Mouse (Mus musculus) ES-E14 (cell line): ENCODE measurements at regions not wholly inside any gene's neighbourhood (a gene's known extent, or its start where the extent isn't known, plus 50 kb on each side); places are given as distances from the start of the nearest gene placed in this dataset.

Experiments
- DNase-seq: peaks from one replicate; pipeline ENCODE4 v3.0.0-alpha.2; 2013; ENCODE audit warnings: low read depth, low spot score
- H3K27ac ChIP-seq: 2 replicates; pipeline ENCODE4 v1.5.1; 2012; ENCODE audit warnings: low read depth, mild to moderate bottlenecking, low read length, moderate library complexity, mixed read lengths; ENCODE audit not compliant: poor library complexity, insufficient read depth, severe bottlenecking
- H3K36me3 ChIP-seq: 2 replicates; pipeline ENCODE4 v1.6.1; 2012; ENCODE audit warnings: mild to moderate bottlenecking, low read length, moderate library complexity, mixed read lengths; ENCODE audit not compliant: control insufficient read depth, poor library complexity, insufficient read depth, severe bottlenecking
- H3K4me1 ChIP-seq, 2 experiments: fragments of 150-350 bp in 1 of 2; sonication (generic) in 1 of 2; 2 replicates each; pipeline ENCODE4 v1.6.1; 2012; ENCODE audit warnings: low read length in 2 of 2, mild to moderate bottlenecking in 1 of 2, mixed read lengths in 1 of 2; ENCODE audit not compliant: control insufficient read depth in 2 of 2, insufficient read depth in 2 of 2, poor library complexity in 1 of 2
- H3K4me3 ChIP-seq, 2 experiments: fragments of 150-350 bp in 1 of 2; sonication (generic) in 1 of 2; 2 replicates each; pipeline ENCODE4 v1.5.1; 2012; ENCODE audit warnings: low read length in 2 of 2, low read depth in 1 of 2, mild to moderate bottlenecking in 1 of 2, mixed read lengths in 1 of 2; ENCODE audit not compliant: insufficient read depth in 1 of 2, poor library complexity in 1 of 2, severe bottlenecking in 1 of 2
- H3K9ac ChIP-seq: 2 replicates; pipeline ENCODE4 v1.6.1; 2012; ENCODE audit warnings: low read depth, mild to moderate bottlenecking, low read length, mixed read lengths; ENCODE audit not compliant: poor library complexity, insufficient read depth, severe bottlenecking
- H3K9me3 ChIP-seq: fragments of 150-350 bp; sonication (generic); 2 replicates; pipeline ENCODE4 v1.6.1; 2012; ENCODE audit warnings: low read depth, mild to moderate bottlenecking, low read length; ENCODE audit not compliant: control insufficient read depth, insufficient read depth
- CHD2 ChIP-seq: IDR thresholded peaks from 2 replicates; pipeline ENCODE4 v1.6.1; 2014; ENCODE audit warnings: mild to moderate bottlenecking, low read depth, low read length, inconsistent platforms
- HCFC1 ChIP-seq: IDR thresholded peaks from 2 replicates; pipeline ENCODE4 v1.6.1; 2012; ENCODE audit warnings: low read length, inconsistent platforms, borderline replicate concordance; ENCODE audit not compliant: insufficient read depth
- MAFK ChIP-seq: IDR thresholded peaks from 2 replicates; pipeline ENCODE4 v1.6.1; 2014; ENCODE audit warnings: mild to moderate bottlenecking, low read depth, low read length, inconsistent platforms; ENCODE audit not compliant: insufficient read depth
- ZC3H11A ChIP-seq: IDR thresholded peaks from 2 replicates; pipeline ENCODE4 v1.6.1; 2012; ENCODE audit warnings: low read depth, mild to moderate bottlenecking, inconsistent platforms, low read length, borderline replicate concordance
- ZNF384 ChIP-seq: IDR thresholded peaks from 2 replicates; pipeline ENCODE4 v1.6.1; 2012; ENCODE audit warnings: low read depth, low read length, inconsistent platforms
- in situ Hi-C, 2 experiments: fragments of 600-800 bp; cut with MboI; formaldehyde crosslinking; loops; one replicate each; pipeline ENCODE4 v1.15.1; 2025; ENCODE audit warnings: low sequenced_read_pairs in 2 of 2, inconsistent platforms in 1 of 2; ENCODE audit not compliant: unreplicated experiment in 2 of 2

DNA sequence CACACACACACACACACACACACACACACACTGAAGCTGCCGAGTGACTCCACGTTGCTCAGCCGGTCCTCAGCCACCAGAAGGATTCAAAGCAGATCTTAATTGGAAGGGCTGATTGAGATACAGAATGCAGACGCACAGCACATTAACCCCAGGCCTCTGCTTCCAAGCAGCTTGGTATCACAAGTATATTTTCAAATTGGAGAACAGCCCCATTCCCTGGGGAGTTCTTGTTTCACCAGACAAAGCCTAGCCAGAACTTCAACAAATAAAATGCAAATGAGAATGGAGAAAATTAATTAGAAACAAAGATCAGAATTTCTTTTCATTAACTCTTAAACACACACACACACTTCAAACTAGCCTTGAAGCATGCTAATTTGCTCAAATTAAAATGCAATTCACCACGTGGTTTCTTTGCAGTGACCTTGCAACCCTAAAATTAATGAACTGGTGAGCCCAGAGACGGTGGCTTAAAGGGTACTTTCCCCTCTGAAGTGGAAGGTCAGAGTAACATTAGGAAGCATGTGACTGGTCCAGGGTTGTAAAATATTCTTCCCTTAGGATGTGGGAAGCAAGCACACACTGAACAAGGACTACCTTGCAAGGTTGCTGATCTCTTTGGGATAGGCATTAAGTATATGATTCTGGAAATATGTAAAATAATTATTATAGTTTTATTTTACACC is 72.2 kb upstream of the Dapk1 start:
- Histone ChIP-seq H3K9me3 (no peaks in the 10 kb centered on the region), H3K27ac (no peak overlapping the region), H3K4me3 (no peak overlapping the region), H3K36me3 (no peaks in the 10 kb centered on the region), H3K4me1 (no peaks in the 10 kb centered on the region), H3K9ac (no peak overlapping the region)
- TF ChIP-seq CHD2 (no peak), MAFK (no peak), ZC3H11A (no peak), ZNF384 (no peak), HCFC1 (no peak)
- in situ Hi-C loops, result no loop called here
- no peak for DNase-seq

DNA sequence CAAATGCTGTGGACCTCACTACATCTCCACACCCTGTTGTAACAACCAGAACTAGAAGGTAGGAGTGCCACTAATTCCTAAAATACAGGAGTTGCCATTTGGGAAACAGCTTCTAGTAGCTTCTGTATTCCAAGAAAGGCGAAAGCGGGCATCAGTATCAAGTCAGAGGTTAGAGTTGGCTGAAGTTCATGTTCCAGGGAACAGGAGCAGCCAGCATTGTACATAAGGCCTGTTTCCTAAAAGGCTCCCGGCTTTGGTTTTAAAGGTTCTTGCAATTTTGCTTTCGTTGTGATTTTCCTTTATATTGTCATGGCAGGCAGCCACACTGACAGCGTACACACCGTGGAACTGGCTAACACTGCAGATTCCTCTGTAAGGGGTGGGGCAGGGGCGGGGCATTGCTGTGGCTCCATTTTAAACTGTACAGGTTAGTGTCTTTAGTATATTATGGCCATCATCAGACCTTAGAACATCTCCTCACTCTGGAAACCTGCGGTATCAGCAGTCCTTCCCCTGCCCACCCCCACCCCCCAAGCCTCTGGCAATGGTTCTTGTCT is 67.8 kb upstream of the Dapk1 start:
- no peak for DNase-seq
- Histone ChIP-seq H3K27ac (no peak overlapping the region), H3K9ac (no peak overlapping the region)

DNA sequence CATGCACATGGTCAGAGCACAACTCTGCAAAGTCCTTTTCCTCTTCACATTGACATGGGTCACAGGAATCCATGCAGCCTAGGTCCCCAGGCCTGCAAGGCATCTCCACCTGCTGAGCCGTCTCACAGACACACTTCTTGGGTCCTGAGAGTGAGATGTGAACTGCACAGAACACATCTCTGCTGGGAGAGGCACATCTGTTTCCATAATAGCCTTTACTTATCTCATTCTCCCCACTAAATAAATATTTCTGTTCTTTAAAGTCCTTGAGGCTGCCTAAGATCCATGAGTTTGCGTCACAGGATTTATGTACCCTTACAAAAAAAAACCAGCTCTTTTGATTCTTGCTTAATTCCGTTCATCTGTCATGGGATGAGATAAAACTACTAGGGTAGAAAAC is 67.2 kb upstream of the Dapk1 start:
- TF ChIP-seq ZC3H11A, result no peak
- in situ Hi-C loops, result no loop called here
- H3K36me3 ChIP-seq, result no peaks in the 10 kb centered on the region
- no peaks in the 10 kb centered on the region for H3K9me3 ChIP-seq
- no peak overlapping the region for H3K27ac ChIP-seq
- H3K4me1 ChIP-seq, result peaks cover 0 to 10% of the 10 kb centered on the region in 2 experiments; a peak in 2 of 4 replicates
- no peak overlapping the region for H3K4me3 ChIP-seq
- no peak overlapping the region for H3K9ac ChIP-seq
- DNase-seq, result no peak

More for the DNA sequence above, 67.8 kb upstream of the Dapk1 start:
- H3K4me3 ChIP-seq, result no peak overlapping the region
- TF ChIP-seq CHD2 (no peak), MAFK (no peak), HCFC1 (no peak)
- H3K36me3 ChIP-seq, result no peaks in the 10 kb centered on the region
- in situ Hi-C loops, result no loop called here
- H3K9me3 ChIP-seq, result no peaks in the 10 kb centered on the region
- peaks cover 0 to 10% of the 10 kb centered on the region in 2 experiments; a peak in 2 of 4 replicates for H3K4me1 ChIP-seq

DNA sequence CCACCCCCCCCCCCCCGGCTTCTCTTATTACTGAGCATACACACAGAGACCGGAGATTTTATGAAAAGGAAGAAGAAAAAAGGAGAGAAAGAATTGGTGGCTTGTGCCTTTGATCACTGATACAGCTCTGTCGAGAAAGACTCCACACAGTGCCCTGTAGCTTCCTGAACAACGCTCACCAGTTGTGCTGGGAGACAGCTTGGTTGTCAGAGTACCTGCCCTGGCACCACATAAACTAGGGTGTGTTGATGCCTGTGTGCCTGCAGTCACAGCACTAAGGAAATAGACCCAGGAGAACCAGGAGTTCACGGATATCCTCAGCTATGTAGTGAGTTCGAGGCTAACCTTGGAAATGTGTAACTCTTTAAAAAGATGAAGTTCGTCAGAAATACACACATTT is 66.7 kb upstream of the Dapk1 start:
- in situ Hi-C loops, result no loop called here
- TF ChIP-seq HCFC1 (no peak), ZNF384 (no peak), MAFK (no peak), ZC3H11A (no peak), CHD2 (no peak)
- Histone ChIP-seq H3K36me3 (no peaks in the 10 kb centered on the region), H3K9me3 (no peaks in the 10 kb centered on the region), H3K4me3 (no peak overlapping the region), H3K4me1 (peaks cover 0 to 10% of the 10 kb centered on the region in 2 experiments; a peak in 2 of 4 replicates), H3K27ac (no peak overlapping the region), H3K9ac (no peak overlapping the region)
- DNase-seq, result no peak

DNA sequence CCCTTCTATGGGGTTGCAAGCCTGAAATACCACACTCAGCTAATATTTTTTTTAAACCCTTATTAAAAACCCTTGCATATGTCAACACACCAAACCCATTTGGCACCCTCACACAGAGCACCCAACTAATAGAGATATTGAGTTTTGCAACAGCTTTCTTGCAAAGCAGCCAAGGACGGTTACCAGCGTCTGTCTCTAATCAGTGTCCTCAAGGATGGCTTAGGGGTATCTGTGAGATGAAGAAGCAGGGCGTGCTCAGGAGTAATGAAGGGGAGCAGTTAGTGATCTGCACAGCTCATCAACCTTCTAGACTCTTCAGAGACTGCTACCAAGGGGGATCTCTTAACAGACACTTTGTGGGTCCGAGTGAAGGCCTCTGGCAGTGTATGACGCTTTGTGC is 65.0 kb upstream of the Dapk1 start:
- Histone ChIP-seq H3K4me3 (no peak overlapping the region), H3K4me1 (peaks cover 0 to 10% of the 10 kb centered on the region in 2 experiments; a peak in 2 of 4 replicates), H3K27ac (no peak overlapping the region), H3K9me3 (no peaks in the 10 kb centered on the region), H3K9ac (no peak overlapping the region), H3K36me3 (no peaks in the 10 kb centered on the region)
- DNase-seq, result no peak
- no peak for TF ChIP-seq CHD2
- no peak for TF ChIP-seq ZC3H11A
- TF ChIP-seq HCFC1, result no peak
- no peak for TF ChIP-seq ZNF384
- TF ChIP-seq MAFK, result no peak
- in situ Hi-C loops, result no loop called here
